Mouse (Mus musculus) small intestine, adult 2 months (tissue): ENCODE measurements at regions not wholly inside any gene's neighbourhood (a gene's known extent, or its start where the extent isn't known, plus 50 kb on each side); places are given as distances from the start of the nearest gene placed in this dataset.

Source experiments
- CTCF ChIP-seq: fragments of 200-500 bp; IDR thresholded peaks from 2 replicates; pipeline ENCODE4 v1.5.1; 2012; ENCODE audit warnings: low read depth, mild to moderate bottlenecking, control low read depth, inconsistent platforms, low read length, moderate library complexity, mixed read lengths; ENCODE audit not compliant: insufficient replicate concordance, insufficient read length; ENCODE audit errors: extremely low read depth
- POLR2A ChIP-seq: fragments of 200-500 bp; IDR thresholded peaks from 2 replicates; pipeline ENCODE4 v1.6.1; 2012; ENCODE audit warnings: low read depth, mild to moderate bottlenecking, control low read depth, inconsistent platforms, low read length, moderate library complexity

DNA sequence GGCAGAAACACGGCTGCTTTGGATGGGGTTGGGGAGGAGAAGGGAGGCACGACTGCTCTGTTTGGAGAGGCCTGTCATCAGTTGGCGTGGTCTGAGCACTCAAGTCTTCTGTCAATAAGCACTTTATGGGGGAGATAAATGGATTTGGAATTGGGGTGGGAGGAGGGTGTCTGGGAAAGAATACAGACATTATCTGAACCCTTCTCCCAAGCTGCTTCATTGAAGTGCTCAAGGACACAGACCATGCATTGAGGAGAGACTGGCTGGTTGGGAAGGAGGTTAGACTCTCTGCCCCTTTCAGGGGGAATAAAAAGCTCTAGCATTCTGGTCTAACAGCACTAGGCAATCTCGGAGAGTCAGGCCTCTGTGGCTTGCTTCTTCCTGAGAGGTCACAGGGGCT lies 350.1 kb upstream of the Tnp1 start:
- TF ChIP-seq POLR2A (no peak), CTCF (no peak)
